Mouse (Mus musculus): ENCODE measurements at regions not wholly inside any gene's neighbourhood (a gene's known extent, or its start where the extent isn't known, plus 50 kb on each side); places are given as distances from the start of the nearest gene placed in this dataset.

- no peak for TF ChIP-seq CTCF (IDR thresholded peaks at IDR 0.05; ENCODE audit: low read depth, low read length)
- TF ChIP-seq GATA1 (IDR thresholded peaks at IDR 0.05; ENCODE audit: borderline replicate concordance, low read length), result no peak
These were observed 383.8 kb upstream of the Slc30a5 start for GRCm38 (mm10) chr13:101216897-101217480.

Data from G1E (cell line).